Mouse (Mus musculus) T-helper 17 cell (primary cell): ENCODE measurements at regions not wholly inside any gene's neighbourhood (a gene's known extent, or its start where the extent isn't known, plus 50 kb on each side); places are given as distances from the start of the nearest gene placed in this dataset.

Experiments
- in situ Hi-C, 2 experiments: fragments of 300-600 bp; cut with MboI, MseI; formaldehyde crosslinking; loops; 1 replicate in 1 of 2; 2 replicates in 1 of 2; pipeline ENCODE4 v1.15.1; 2025; ENCODE audit warnings: high pct_unique_total_duplicates in 2 of 2

DNA sequence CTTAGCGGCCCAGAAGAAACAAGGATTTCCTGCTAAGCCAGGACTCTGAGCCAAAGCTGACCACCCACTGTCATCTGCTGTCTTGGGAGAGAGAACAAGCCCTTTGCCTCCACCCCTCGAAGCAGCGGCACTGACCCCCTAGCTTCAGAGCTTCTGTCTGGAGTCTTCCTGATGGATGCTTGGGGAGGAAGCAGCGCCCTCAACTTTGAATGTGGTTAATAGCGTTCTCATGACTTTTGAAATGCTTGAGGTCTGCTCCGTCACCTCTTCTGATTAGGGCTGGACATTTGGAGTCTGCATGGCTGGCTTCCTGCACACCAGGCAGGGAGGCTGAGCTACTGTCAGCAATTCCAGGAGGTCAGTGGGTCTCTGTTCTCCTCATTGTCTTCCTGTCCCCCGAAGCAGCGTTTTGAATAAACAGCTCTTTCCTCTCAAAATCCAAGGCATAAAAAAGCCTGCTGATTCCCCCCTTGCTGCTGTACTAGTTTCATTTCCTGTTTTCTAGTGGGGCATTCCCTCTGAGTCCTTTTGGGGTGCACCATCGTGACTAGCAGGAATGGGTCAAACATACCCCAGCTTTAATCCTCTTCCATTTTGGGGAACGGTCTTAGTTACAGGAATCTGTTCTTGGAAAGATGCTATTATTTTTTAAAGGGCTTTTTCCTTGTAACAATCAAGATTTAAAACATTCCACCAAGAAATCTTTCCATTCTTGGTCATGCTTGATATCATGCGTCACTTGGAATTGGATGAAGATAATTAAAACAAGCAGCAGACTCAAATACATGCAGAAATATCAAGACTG, 256.0 kb downstream of the Ankrd16 start:
- in situ Hi-C loops: no loop called here

DNA sequence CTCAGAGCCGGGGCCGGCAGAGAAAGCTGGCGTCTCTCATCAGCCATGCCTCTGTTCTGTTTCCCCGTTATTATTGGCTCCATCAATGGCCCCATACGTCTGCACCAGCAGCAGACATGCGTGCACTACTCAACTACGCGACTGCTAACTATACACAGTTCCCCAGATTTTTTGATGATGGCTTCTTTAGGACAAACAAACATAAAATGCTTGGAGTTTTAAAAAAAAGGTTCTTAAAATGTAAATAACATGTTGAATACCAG, 256.6 kb downstream of the Ankrd16 start:
- in situ Hi-C loops: no loop called here

DNA sequence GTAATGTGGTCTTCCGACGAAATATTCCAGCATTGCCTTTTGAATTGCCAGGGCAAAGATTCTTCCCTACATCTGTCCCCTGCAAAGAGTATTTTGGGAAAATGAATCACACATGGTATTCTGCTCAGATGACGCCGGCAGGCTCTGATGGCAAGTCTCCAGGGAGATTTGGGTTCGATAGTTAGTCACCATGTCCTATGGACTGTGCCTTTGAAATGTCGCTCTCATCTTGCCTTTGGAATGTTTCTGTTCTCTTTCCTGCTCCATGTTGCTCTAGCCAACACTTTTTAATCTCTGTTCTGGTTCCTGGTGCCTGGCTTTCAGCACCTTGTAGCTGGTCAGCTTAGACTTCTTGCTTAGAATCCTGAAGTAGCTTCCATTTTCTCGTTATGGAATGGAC, 252.3 kb downstream of the Itga8 start:
- in situ Hi-C loops: no loop called here

DNA sequence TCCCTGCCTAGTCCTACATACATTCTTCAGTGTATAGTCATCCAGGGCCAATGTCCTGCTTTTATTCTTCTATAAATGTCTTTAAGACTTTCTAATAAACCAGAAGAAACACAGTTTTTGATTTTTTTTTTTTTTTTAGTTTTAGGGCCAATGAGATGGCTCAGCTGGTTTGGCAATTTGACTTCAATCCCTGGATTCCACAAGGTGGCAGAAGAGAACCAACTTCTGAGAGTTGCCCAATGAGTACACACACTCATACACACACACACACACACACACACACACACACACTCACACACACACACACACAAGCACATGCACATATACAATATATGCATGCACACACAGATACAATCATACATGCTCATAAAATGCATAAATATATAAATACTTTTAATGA, 251.8 kb downstream of the Itga8 start:
- in situ Hi-C loops: no loop called here

- in situ Hi-C loops: no loop called here
Measured at GRCm38 (mm10) chr2:12053404-12054164, 248.1 kb downstream of the Itga8 start.

- in situ Hi-C loops: no loop called here
Measured at GRCm38 (mm10) chr2:12054165-12054500, 247.6 kb downstream of the Itga8 start.
